Mouse (Mus musculus): ENCODE data around the gene Clmp. TPM values are rescaled to one million over a fixed set of nuclear protein-coding genes. Genes with fewer than 3 reads are reported as not detected.

The Clmp gene
- polyA plus RNA-seq, 1 experiment, result 3.8 TPM

DNA sequence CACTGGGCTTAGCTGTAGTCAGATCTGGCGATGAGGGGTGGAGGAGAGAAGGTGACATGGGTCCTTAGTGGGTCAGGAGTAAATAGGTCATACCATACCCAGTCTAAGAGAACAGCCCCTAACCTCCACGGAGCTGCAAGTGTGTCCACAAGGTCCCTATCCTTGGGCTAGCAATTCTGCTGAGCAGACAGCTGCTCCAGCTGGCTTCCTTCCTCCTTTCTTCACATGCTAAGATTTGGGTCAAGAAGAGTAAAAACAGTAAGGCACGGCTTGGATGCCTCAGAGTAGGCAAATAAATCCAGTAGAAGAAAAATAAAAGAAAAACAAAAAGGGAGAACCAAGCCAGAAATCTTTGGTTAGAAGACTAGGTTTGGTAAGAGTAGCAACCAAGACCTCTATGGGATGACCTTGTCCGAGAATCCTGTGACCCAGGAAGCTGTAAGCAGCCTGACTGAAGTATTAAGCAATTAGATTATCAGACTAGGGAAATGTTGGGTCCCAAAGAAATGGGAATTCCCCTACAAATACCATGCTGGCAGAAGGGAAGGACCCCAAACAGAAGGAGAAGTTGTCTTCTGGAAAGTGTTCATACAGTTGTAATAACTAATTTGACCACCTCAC lies 34.4 kb upstream of the Clmp start:
- no peaks in the 10 kb centered on the region for H3K36me3 ChIP-seq (ENCODE audit: control insufficient read depth, insufficient read depth)
- H3ac ChIP-seq (ENCODE audit: control insufficient read depth, insufficient read length), result no peak overlapping the region
- H3K4me2 ChIP-seq (ENCODE audit: low read depth), result no peak overlapping the region
- no peak overlapping the region for H3K4me3 ChIP-seq
- no peaks in the 10 kb centered on the region for H3K79me2 ChIP-seq (ENCODE audit: control insufficient read depth, insufficient read depth)
- TF ChIP-seq TCF3 (IDR thresholded peaks at IDR 0.05; ENCODE audit: insufficient read length, low read depth), result no peak
- no peak for TF ChIP-seq USF1 (IDR thresholded peaks at IDR 0.05; ENCODE audit: low read depth)
- no peak for TF ChIP-seq MYOD1 (IDR thresholded peaks at IDR 0.05; ENCODE audit: control insufficient read depth in 1 of 3, insufficient read length in 2 of 3, low read depth in 2 of 3)
- no peak for TF ChIP-seq CEBPB (IDR thresholded peaks at IDR 0.05; ENCODE audit: insufficient read depth, poor library complexity, severe bottlenecking)
- TF ChIP-seq MAX (IDR thresholded peaks at IDR 0.05; ENCODE audit: low read depth), result no peak
- no peak for TF ChIP-seq REST (IDR thresholded peaks at IDR 0.05; ENCODE audit: insufficient read depth, insufficient read length)
- TF ChIP-seq SRF (IDR thresholded peaks at IDR 0.05; ENCODE audit: control insufficient read depth, insufficient read length, low read depth), result no peak
- TF ChIP-seq MYOG (IDR thresholded peaks at IDR 0.05; ENCODE audit: control insufficient read depth in 1 of 3, insufficient read depth in 1 of 3, insufficient read length in 2 of 3, low read depth in 2 of 3), result no peak
- no peak for TF ChIP-seq POLR2A (IDR thresholded peaks at IDR 0.05; ENCODE audit: insufficient read length, low read depth)
- TF ChIP-seq TCF12 (IDR thresholded peaks at IDR 0.05; ENCODE audit: insufficient read depth, poor library complexity, severe bottlenecking), result no peak
- H3K27me3 ChIP-seq (ENCODE audit: control insufficient read depth, insufficient read depth, insufficient read length), result no peaks in the 10 kb centered on the region

DNA sequence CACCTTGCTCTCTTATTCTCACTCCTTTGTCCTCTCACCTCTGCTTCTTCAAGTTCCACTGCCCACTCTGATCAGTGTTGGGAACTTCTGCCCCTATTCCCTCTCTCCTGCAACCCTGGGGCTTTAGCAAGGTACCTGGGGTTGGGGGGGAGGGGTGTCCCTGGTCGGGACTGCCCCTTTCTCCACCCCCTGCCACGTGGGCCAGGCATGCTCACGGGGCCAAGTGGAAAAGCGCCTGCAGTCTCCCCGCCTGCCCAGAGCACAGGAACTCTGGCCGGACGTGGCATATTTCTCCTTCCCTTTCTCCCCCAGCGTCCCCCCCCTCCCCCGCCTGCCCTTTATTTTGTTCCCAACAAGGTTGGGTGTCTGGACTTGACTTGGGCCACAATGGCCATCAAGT lies 33.0 kb upstream of the Clmp start:
- no peaks in the 10 kb centered on the region for H3K79me2 ChIP-seq (ENCODE audit: control insufficient read depth, insufficient read depth)
- H3ac ChIP-seq (ENCODE audit: control insufficient read depth, insufficient read length), result no peak overlapping the region
- H3K36me3 ChIP-seq (ENCODE audit: control insufficient read depth, insufficient read depth), result no peaks in the 10 kb centered on the region
- no peaks in the 10 kb centered on the region for H3K27me3 ChIP-seq (ENCODE audit: control insufficient read depth, insufficient read depth, insufficient read length)
- no peak overlapping the region for H3K4me3 ChIP-seq
- TF ChIP-seq MYOD1 (IDR thresholded peaks at IDR 0.05; ENCODE audit: control insufficient read depth in 1 of 3, insufficient read length in 2 of 3, low read depth in 2 of 3) (no peak), POLR2AphosphoS2 (IDR thresholded peaks at IDR 0.05; ENCODE audit: insufficient read length, low read depth) (no peak), TCF12 (IDR thresholded peaks at IDR 0.05; ENCODE audit: insufficient read depth, poor library complexity, severe bottlenecking) (no peak), TCF3 (IDR thresholded peaks at IDR 0.05; ENCODE audit: insufficient read length, low read depth) (no peak), MAX (IDR thresholded peaks at IDR 0.05; ENCODE audit: low read depth) (no peak), USF1 (IDR thresholded peaks at IDR 0.05; ENCODE audit: low read depth) (no peak), CEBPB (IDR thresholded peaks at IDR 0.05; ENCODE audit: insufficient read depth, poor library complexity, severe bottlenecking) (no peak), E2F4 (IDR thresholded peaks at IDR 0.05; ENCODE audit: insufficient read depth) (no peak), POLR2A (IDR thresholded peaks at IDR 0.05; ENCODE audit: insufficient read length, low read depth) (no peak), MYOG (IDR thresholded peaks at IDR 0.05; ENCODE audit: control insufficient read depth in 1 of 3, insufficient read depth in 1 of 3, insufficient read length in 2 of 3, low read depth in 2 of 3) (no peak), REST (IDR thresholded peaks at IDR 0.05; ENCODE audit: insufficient read depth, insufficient read length) (no peak), SRF (IDR thresholded peaks at IDR 0.05; ENCODE audit: control insufficient read depth, insufficient read length, low read depth) (no peak)
- no peak overlapping the region for H3K4me2 ChIP-seq (ENCODE audit: low read depth)

GRCm38 (mm10) chr9:40666190-40666803 lies 19.5 kb upstream of the Clmp start:
- Histone ChIP-seq H3K4me3 (no peak overlapping the region), H3K79me2 (ENCODE audit: control insufficient read depth, insufficient read depth) (no peaks in the 10 kb centered on the region)

GRCm38 (mm10) chr9:40670313-40670712 lies 15.4 kb upstream of the Clmp start, which contains the start of gene Gm21915:
Gene Gm21915 (plus strand): TSS chr9:40670613.
- H3K4me3 ChIP-seq, result no peak within 1 kb of the TSS
- H3K4me2 ChIP-seq (ENCODE audit: low read depth), result no peak within 1 kb of the TSS
- H3K27me3 ChIP-seq (ENCODE audit: control insufficient read depth, insufficient read depth, insufficient read length), result no peaks in the 10 kb centered on the region
- H3K79me2 ChIP-seq (ENCODE audit: control insufficient read depth, insufficient read depth), result no peaks in the 10 kb centered on the region
- no peak within 1 kb of the TSS for H3ac ChIP-seq (ENCODE audit: control insufficient read depth, insufficient read length)
- no peaks in the 10 kb centered on the region for H3K36me3 ChIP-seq (ENCODE audit: control insufficient read depth, insufficient read depth)
- no peak for TF ChIP-seq TCF3 (IDR thresholded peaks at IDR 0.05; ENCODE audit: insufficient read length, low read depth)

More at GRCm38 (mm10) chr9:40666190-40666803, 19.5 kb upstream of the Clmp start:
- TF ChIP-seq POLR2A (IDR thresholded peaks at IDR 0.05; ENCODE audit: insufficient read length, low read depth) (no peak), POLR2AphosphoS2 (IDR thresholded peaks at IDR 0.05; ENCODE audit: insufficient read length, low read depth) (no peak), USF1 (IDR thresholded peaks at IDR 0.05; ENCODE audit: low read depth) (no peak), TCF12 (IDR thresholded peaks at IDR 0.05; ENCODE audit: insufficient read depth, poor library complexity, severe bottlenecking) (no peak), SRF (IDR thresholded peaks at IDR 0.05; ENCODE audit: control insufficient read depth, insufficient read length, low read depth) (no peak), CEBPB (IDR thresholded peaks at IDR 0.05; ENCODE audit: insufficient read depth, poor library complexity, severe bottlenecking) (no peak)
- Histone ChIP-seq H3K27me3 (ENCODE audit: control insufficient read depth, insufficient read depth, insufficient read length) (no peaks in the 10 kb centered on the region), H3K36me3 (ENCODE audit: control insufficient read depth, insufficient read depth) (no peaks in the 10 kb centered on the region), H3K4me2 (ENCODE audit: low read depth) (no peak overlapping the region), H3ac (ENCODE audit: control insufficient read depth, insufficient read length) (no peak overlapping the region)

DNA sequence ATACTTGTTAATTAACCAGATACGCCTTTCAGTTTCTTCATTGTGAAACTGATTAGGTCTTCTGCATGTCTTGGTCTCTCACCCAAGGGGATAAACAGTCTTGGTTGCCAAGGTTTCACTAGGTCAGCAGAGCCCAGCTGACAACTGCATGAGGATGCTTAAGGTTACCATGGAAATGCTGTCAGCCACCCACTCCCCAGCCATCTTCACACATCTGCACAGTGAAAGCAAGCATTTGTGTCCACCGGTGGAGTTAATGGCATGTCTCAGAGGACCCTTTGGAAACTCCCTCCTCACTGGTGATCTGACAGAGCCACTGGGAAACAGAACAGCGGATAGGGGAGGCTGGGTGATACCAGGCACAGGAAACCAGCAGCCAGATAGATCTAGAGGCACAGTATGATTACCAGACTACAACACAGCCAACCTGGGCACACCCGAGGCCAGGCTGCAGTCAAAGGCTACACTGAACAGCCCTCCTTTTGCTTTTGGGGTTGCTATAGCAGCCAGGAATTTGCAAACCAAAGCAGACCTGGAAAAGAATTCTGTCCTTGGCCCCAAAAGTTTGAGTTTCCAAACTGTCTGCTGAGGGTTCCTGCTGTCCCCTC lies 14.3 kb upstream of the Clmp start:
- no peak overlapping the region for H3K4me2 ChIP-seq (ENCODE audit: low read depth)
- TF ChIP-seq E2F4 (IDR thresholded peaks at IDR 0.05; ENCODE audit: insufficient read depth) (no peak), REST (IDR thresholded peaks at IDR 0.05; ENCODE audit: insufficient read depth, insufficient read length) (no peak), TCF12 (IDR thresholded peaks at IDR 0.05; ENCODE audit: insufficient read depth, poor library complexity, severe bottlenecking) (no peak), MYOD1 (IDR thresholded peaks at IDR 0.05; ENCODE audit: control insufficient read depth in 1 of 3, insufficient read length in 2 of 3, low read depth in 2 of 3) (no peak), POLR2A (IDR thresholded peaks at IDR 0.05; ENCODE audit: insufficient read length, low read depth) (no peak), MAX (IDR thresholded peaks at IDR 0.05; ENCODE audit: low read depth) (no peak), MYOG (IDR thresholded peaks at IDR 0.05; ENCODE audit: control insufficient read depth in 1 of 3, insufficient read depth in 1 of 3, insufficient read length in 2 of 3, low read depth in 2 of 3) (no peak), POLR2AphosphoS2 (IDR thresholded peaks at IDR 0.05; ENCODE audit: insufficient read length, low read depth) (no peak), CEBPB (IDR thresholded peaks at IDR 0.05; ENCODE audit: insufficient read depth, poor library complexity, severe bottlenecking) (no peak), TCF3 (IDR thresholded peaks at IDR 0.05; ENCODE audit: insufficient read length, low read depth) (no peak), SRF (IDR thresholded peaks at IDR 0.05; ENCODE audit: control insufficient read depth, insufficient read length, low read depth) (no peak), USF1 (IDR thresholded peaks at IDR 0.05; ENCODE audit: low read depth) (no peak)

More for the DNA sequence above, 14.3 kb upstream of the Clmp start:
- no peak overlapping the region for H3ac ChIP-seq (ENCODE audit: control insufficient read depth, insufficient read length)
- no peaks in the 10 kb centered on the region for H3K79me2 ChIP-seq (ENCODE audit: control insufficient read depth, insufficient read depth)
- no peaks in the 10 kb centered on the region for H3K27me3 ChIP-seq (ENCODE audit: control insufficient read depth, insufficient read depth, insufficient read length)
- no peak overlapping the region for H3K4me3 ChIP-seq
- H3K36me3 ChIP-seq (ENCODE audit: control insufficient read depth, insufficient read depth), result no peaks in the 10 kb centered on the region

Data from myocyte (in vitro differentiated cells).